Mouse (Mus musculus) mature B cell (primary cell): ENCODE results near the gene Shd.
"Not testable (repeated sequence)": the region's sequence is repeated elsewhere in the genome, so short reads cannot be mapped to it uniquely, and the experiment has no call there.

ENCODE experiments used
- in situ Hi-C: fragments of 300-500 bp; cut with MboI; formaldehyde crosslinking; loops from 2 replicates; pipeline ENCODE4 v1.14.3; 2019

Gene Shd

DNA sequence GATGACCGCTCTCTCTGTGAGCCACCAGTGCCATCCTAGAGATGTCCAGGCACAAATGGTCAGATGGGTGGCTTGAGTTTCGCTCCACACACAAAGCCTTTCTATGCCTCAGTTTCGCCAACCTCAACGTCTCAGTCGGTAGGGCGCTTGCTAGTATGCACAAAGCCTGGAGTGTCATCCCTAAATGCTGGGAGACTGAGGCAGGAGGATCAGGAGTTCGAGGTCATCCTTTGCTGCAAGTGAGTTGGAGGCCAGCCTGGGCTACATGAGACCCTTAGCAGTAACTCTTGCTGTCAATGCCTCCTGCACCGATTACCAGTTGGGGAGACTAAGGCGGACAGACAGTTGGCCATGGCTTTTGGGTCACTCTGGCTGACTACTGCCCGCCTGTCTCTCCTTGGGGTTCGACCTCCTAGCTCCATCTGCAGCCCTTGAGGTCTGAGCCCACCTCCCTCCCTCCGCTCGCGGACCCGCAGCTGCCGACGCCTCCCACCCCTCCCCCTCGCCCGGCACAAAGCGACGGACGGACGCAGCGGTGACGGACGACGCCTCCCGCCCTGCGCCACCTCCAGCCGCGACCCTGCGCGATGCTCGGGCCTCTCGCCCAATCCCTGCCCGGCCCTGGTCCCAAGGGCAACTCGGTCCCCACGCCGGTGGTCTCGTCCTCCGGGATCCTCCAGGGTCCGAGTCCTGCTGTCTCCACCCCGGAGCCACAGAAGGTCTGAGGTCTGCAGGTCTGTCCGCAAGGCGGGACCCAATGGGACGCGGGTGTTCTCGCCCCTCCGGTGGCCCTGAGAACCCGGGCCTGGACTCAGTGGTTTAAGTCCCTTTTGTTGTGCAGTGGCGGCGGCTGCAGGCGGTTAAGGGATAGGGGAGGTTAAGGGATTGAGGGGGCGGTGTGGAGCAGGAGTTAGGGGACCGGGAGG lies at the start of gene Shd:
Gene Shd (plus strand): TSS at position 502 of the 926 bp plus-strand sequence.
- in situ Hi-C loops, result loop anchor here (25.0 kb wide), 1 partner anchor 258 kb away; the partner anchor contains the start of gene Pot1b

DNA sequence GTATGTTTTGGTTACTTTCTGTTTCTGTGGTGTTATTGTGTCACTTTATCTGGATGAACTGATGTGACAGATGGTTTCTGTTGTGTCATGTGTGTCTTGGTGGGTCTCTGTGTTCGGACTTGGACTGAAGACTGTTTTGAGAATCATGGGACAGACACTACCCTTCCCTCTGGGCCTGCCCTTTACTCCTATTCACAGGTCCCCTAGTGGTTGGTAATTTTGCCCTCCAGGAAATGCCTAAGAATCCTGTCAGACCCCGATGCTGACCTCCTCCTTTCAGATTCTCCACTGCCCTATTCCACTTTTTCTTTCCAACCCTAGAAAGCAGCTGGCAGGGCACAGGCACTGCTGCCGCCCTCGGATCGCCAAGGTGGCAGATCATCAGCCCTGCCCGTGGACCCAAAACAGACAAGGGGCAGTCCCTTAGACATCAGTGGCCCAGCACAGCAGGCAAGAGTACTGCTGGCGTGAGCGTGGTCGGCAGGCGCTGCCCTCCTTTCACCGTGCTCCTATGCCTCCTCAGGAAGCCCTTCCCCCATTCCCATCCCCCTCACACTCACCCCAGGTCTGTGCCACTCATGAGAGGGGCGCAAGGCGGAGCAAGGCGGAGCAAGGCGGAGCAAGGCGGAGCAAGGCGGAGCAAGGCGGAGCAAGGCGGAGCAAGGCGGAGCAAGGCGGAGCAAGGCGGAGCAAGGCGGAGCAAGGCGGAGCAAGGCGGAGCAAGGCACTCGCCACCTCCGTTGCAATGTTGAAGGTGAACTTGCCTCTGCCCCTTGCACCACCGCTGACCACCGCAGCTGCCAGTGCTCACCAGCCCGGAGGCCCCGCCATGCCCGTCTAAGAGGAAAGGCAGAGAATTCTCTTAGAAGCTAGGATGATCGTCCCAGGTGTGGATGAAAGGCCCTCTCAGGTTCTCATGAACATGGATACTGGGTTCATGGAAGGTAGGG lies 38.4 kb upstream of the Shd start:
- in situ Hi-C loops, result no loop called here

GRCm38 (mm10) chr17:55932635-55933034 lies 37.6 kb upstream of the Shd start:
- in situ Hi-C loops, result no loop called here

- in situ Hi-C loops, result no loop called here
These were observed 37.1 kb upstream of the Shd start for GRCm38 (mm10) chr17:55933191-55933590.

DNA sequence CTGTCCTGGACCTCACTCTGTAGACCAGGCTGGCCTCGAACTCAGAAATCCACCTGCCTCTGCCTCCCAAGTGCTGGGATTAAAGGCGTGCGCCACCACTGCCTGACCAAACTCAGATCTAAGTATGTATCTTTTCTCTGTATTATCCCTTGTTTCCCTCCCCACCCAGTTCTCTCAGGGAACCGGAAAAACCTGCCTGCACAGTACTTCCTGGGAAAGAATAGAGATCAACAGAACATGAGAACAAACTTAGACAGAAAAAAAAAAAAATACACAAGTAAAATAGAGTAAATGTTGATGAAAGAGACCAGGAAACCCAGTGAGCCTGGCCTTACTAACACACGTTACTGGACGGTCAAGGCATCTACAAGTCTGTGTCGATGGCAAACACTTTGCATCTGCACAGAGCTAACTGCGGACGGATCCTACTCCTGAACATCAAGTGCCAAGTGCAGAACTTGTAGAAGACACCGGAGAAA lies 25.8 kb upstream of the Shd start:
- in situ Hi-C loops, result not testable (repeated sequence)

- in situ Hi-C loops, result not testable (repeated sequence)
These were observed 25.2 kb upstream of the Shd start for GRCm38 (mm10) chr17:55944866-55945682.

DNA sequence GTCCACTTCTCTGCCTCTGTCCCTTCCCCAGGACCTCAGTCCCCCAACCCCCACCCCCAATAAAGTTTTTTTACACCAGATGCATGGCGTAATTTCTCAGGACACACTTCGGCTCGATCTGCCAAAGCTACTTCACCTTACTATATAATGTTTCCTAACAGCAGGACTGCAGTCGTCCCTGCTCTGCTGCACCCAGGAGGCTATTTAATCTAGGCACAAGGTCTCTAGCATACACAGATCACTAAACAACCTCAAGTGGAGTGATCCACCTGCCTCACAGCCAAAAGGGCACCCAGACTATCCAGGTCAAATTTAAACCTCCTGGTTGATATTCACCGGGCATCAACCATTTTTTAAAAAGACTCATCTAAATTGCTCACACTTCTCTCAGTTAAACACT lies 24.6 kb upstream of the Shd start:
- in situ Hi-C loops, result no loop called here

- in situ Hi-C loops, result no loop called here
These were observed 21.6 kb upstream of the Shd start for GRCm38 (mm10) chr17:55948647-55949046.

DNA sequence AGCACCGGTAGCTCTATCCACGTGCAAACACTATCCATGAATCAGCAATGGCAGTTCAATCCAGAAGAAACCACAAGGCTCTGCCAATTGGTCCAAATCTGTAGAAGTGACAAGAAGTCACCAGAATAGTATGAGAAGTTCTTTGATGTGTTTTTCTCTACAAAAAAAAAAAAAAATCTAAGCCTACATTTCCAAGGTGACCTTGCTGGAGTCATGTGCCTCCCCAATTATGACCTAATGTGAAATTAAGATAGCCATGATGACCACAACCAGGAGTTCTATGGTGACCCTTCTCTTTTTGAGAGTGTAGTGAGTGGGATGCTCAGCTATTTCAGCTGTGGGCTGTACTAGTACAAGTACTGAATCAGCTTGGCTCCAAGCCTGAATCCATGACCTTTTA lies 20.9 kb upstream of the Shd start, which contains the start of gene Zfp119b:
Gene Zfp119b (minus strand): TSS at position 101 of the 400 bp plus-strand sequence.
- in situ Hi-C loops, result no loop called here

- in situ Hi-C loops, result loop anchor here (25.0 kb wide), 1 partner anchor 238 kb away; the partner anchor contains the start of gene Pot1b
These were observed 19.7 kb upstream of the Shd start for GRCm38 (mm10) chr17:55950601-55951000.

DNA sequence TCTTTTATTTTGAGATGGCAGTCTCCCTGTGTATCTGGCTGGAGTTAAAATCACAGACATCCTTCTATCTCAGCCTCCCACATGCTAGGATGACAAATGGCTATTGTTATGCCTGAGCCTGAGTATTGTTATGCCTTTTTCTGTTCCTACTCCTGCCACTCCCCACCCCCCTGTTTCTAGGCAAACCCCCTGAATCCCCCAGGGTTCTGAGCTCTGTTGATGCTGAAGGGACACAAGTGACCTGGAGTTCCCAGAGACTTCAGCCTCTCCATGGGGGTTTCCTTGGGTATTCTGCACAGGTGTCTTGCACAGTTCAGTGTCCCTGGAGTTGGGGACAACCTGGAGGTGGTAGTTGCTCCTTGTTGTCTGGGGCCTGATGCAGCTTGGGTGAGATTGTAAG lies 18.2 kb upstream of the Shd start:
- in situ Hi-C loops, result loop anchor here (25.0 kb wide), 1 partner anchor 240 kb away; the partner anchor contains the start of gene Pot1b

- in situ Hi-C loops, result loop anchor here (25.0 kb wide), 1 partner anchor 240 kb away; the partner anchor contains the start of gene Pot1b
These were observed 17.7 kb upstream of the Shd start, which contains the start of gene Ebi3 for GRCm38 (mm10) chr17:55952447-55953027. Gene Ebi3, plus strand, starts transcription at chr17:55952640.

DNA sequence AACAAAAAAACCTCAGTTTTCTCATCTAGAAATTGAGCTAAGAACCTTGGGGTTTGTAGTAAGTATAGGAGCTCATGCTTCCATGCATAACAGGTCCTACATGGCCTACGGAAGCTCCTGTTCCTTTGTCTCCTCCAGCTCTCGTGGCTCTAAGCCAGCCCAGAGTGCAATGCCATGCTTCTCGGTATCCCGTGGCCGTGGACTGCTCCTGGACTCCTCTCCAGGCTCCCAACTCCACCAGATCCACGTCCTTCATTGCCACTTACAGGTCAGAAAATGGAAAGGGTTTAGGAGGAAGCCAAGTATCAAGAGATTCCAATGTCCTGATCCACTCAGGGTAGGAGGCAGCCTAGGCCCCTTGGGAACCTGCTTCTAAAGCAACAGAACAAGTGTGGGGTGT lies 16.5 kb upstream of the Shd start:
- in situ Hi-C loops, result loop anchor here (25.0 kb wide), 1 partner anchor 241 kb away; the partner anchor contains the start of gene Pot1b

DNA sequence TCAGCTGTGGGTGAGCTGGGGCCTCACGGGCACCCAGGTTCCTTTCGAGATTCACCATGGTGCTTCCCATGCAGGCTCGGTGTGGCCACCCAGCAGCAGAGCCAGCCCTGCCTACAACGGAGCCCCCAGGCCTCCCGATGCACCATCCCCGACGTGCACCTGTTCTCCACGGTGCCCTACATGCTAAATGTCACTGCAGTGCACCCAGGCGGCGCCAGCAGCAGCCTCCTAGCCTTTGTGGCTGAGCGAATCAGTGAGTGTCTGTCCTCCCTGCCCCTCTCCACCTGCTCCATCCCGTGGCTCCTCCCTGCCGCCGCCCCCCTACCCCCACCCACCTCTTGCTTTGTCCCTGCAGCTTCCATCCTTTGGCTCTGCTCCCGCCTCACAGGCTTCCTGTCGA lies 16.0 kb upstream of the Shd start:
- in situ Hi-C loops, result loop anchor here (25.0 kb wide), 1 partner anchor 242 kb away; the partner anchor contains the start of gene Pot1b

DNA sequence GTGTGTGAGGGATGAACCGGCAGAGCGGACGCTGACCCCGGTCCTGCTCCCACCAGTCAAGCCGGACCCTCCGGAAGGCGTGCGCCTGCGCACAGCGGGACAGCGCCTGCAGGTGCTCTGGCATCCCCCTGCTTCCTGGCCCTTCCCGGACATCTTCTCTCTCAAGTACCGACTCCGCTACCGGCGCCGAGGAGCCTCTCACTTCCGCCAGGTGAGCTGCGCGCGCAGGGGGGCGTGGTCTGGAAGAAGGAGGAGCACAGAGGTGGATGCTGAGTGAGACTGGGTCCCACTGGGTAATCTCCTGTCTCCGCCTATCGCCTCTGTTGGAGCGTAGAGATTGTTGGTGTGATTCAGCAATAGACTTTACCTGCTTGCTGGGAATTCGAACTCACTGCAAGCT lies 14.1 kb upstream of the Shd start:
- in situ Hi-C loops, result loop anchor here (25.0 kb wide), 1 partner anchor 244 kb away; the partner anchor contains the start of gene Pot1b

DNA sequence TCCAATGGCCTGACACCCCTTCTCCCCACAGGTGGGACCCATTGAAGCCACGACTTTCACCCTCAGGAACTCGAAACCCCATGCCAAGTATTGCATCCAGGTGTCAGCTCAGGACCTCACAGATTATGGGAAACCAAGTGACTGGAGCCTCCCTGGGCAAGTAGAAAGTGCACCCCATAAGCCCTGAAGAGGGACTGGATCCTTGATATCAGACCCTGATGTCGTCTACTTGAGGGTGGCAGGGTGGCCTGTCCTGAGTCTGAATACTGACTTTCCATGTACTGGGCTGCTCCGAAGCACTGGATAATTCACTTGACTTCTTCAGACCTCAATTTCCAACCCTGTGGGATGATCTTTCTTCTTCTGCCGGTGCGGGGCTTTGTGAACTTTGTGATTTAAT lies 13.7 kb upstream of the Shd start:
- in situ Hi-C loops, result loop anchor here (25.0 kb wide), 1 partner anchor 244 kb away; the partner anchor contains the start of gene Pot1b

DNA sequence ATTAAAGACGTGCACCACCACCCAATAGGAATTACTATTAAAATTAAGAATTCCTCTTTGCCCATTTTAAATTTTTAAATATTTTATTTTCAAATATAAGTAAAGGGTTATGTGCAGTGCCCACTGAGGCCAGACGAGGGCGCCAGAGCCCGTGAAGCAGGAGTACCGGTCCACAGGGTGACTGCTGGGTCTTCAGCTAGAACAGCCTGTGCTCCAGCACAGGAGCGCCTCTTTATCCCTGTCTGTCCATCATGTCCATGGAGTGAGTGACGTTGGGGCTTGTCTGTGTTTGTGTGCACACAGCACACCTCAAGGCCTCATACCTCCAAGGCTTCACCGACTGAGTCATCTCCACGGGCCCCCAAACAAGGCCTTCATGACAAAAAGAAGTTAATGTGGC lies 13.1 kb upstream of the Shd start:
- in situ Hi-C loops, result loop anchor here (25.0 kb wide), 1 partner anchor 245 kb away; the partner anchor contains the start of gene Pot1b

DNA sequence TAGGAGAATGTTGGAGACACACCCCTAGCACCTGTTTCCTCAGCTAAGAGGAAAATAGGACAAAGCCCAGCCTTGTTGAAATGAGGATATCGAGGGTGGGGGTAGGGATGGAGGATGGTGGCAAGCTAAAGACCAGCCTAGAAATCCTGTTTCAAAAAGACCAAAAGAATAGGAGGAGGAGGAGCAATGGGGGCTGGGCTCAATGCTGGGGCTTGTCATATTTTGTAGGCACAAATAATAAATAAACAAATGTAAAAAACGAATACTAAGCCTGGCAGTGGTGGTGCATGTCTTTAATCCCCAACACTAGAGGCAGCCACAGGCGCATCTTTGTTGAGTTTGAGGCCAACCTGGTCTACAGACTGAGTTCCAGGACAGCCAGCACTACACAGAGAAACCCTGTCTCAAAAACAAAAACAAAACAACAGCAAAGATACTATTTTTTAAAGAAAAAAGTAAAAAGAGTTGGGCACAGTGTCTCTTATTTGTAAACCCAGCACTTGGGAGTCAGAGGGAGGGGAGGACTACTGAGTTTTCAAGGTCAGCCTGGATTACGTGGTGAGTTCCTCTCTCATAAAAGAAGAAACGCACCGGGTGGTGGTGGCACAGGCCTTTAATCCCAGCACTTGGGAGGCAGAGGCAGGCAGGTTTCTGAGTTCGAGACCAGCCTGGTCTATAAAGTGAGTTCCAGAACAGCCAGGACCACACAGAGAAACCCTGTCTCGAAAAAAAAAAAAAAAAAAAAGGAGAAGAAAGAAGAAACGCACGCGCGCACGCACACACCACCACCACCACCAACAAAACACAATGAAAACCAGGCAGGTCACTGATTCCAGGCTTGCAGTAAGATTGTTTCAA lies 12.3 kb upstream of the Shd start:
- in situ Hi-C loops, result loop anchor here (25.0 kb wide), 1 partner anchor 246 kb away; the partner anchor contains the start of gene Pot1b

DNA sequence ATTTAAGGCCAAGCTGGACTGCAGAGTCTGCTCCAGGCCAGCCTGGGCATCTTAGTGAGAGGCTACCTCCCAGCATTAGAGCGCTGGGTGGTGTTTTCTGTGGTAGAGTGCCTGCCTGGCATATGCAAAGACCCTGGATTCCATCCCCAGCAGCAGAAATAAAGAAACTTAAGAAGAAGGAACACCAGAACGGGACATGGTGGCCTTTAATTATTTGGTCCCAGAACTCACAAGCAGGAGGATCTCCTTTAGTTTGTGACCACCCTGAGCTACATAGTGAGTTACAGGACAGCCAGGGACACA lies 11.7 kb upstream of the Shd start:
- in situ Hi-C loops, result loop anchor here (25.0 kb wide), 1 partner anchor 246 kb away; the partner anchor contains the start of gene Pot1b
